In the genomic region with DNA sequence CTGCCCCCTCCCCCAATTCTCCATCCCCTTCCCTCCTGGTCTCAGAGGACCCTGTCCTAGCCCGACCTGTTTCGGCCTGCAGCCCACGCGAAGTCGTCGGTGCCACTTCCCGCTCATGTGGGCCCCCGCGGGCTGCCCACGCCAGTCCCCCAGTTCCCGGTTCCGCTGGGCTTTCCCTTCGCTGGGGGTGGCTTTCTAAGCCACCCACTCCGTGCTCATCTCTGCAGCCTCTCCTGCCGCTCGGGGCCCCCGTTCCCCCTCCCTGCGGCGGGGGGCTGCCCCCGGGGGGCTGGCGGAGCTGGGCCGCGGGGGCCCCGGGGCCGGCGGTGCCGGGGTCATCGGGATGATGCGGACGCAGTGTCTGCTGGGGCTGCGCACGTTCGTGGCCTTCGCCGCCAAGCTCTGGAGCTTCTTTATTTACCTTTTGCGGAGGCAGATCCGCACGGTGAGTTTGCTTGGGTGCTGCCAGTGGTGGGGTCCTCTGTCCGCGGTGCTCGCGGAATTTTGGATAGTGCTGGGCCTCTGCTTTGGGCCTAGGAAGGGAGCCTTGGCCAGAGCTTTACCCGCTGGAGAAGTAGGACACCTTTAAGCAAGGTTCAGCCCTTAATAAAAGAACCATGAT, we compare ENCODE assay signal across 8 mouse cellular contexts. TPM values are rescaled to one million over a fixed set of nuclear protein-coding genes. Genes with fewer than 3 reads are reported as not detected.
A peak's percentile ranks its signal among the peaks of the same experiment; 100 is the strongest.
DNase-seq lines count a peak whose midpoint lies in the region; ATAC-seq and TF ChIP-seq lines count a peak whose summit lies in the region.

Gene Ctdnep1, plus strand, starts transcription at position 16 of the 622 bp plus-strand sequence.

- no peaks in the 10 kb centered on the region for H3K9me3 ChIP-seq in heart, embryonic 16.5 days (replicated peaks; ENCODE audit: control insufficient read depth, low read length)
- no peaks in the 10 kb centered on the region for H3K9me3 ChIP-seq in midbrain, embryonic 13.5 days

- no peak for TF ChIP-seq CTCF in embryonic fibroblast, embryonic 13.5 days (IDR thresholded peaks at IDR 0.05; ENCODE audit: borderline replicate concordance, insufficient read depth, low read length)

- no peaks in the 10 kb centered on the region for H3K27me3 ChIP-seq in heart, embryonic 16.5 days (ENCODE audit: control insufficient read depth, insufficient read depth, low read length)
- H3K27me3 ChIP-seq in midbrain, embryonic 13.5 days: no peaks in the 10 kb centered on the region

- peak within 1 kb of the TSS; percentile 91 for H3K27ac ChIP-seq in embryonic fibroblast, embryonic 13.5 days (ENCODE audit: insufficient read depth, low read length)
- peak within 1 kb of the TSS; percentile 100 for H3K27ac ChIP-seq in heart, embryonic 16.5 days (ENCODE audit: low read length)
- peak within 1 kb of the TSS; percentile 99 for H3K27ac ChIP-seq in midbrain, embryonic 13.5 days

- DNase-seq in layer of hippocampus, adult 18-20 months (ENCODE audit: low spot score in 2 of 2): no peak
- DNase-seq in layer of hippocampus, adult 9-11 months: no peak
- peak; percentile 27 for DNase-seq in Muller cell, postnatal 12 days (ENCODE audit: inconsistent ontology term)
- DNase-seq in left cerebral cortex, postnatal 14 days (ENCODE audit: low spot score in 2 of 2): no peak
- DNase-seq in urinary bladder, postnatal 25 days (ENCODE audit: low spot score): no peak

- WGBS in heart, embryonic 16.5 days: under 1% methylated on average over 39 of the region's 43 CpGs
- under 1% methylated on average over 41 of the region's 43 CpGs for WGBS in midbrain, embryonic 13.5 days

- peak within 1 kb of the TSS; percentile 89 for H3K4me2 ChIP-seq in heart, embryonic 16.5 days (ENCODE audit: low read depth, low read length)
- peak within 1 kb of the TSS; percentile 84 for H3K4me2 ChIP-seq in midbrain, embryonic 13.5 days (replicated peaks)

- H3K4me3 ChIP-seq in embryonic fibroblast, embryonic 13.5 days (ENCODE audit: insufficient read depth, low read length): peak within 1 kb of the TSS; percentile 98
- peak within 1 kb of the TSS; percentile 98 for H3K4me3 ChIP-seq in heart, embryonic 16.5 days (ENCODE audit: low read length)
- H3K4me3 ChIP-seq in midbrain, embryonic 13.5 days (replicated peaks): peak within 1 kb of the TSS; percentile 100

- peaks cover 27% of the 10 kb centered on the region for H3K36me3 ChIP-seq in heart, embryonic 16.5 days (ENCODE audit: control insufficient read depth, insufficient read depth)
- H3K36me3 ChIP-seq in midbrain, embryonic 13.5 days: peaks cover 41% of the 10 kb centered on the region

- peak within 1 kb of the TSS; percentile 95 for H3K9ac ChIP-seq in heart, embryonic 16.5 days (ENCODE audit: low read length)
- peak within 1 kb of the TSS; percentile 99 for H3K9ac ChIP-seq in midbrain, embryonic 13.5 days (replicated peaks)

- no peaks in the 10 kb centered on the region for H3K4me1 ChIP-seq in embryonic fibroblast, embryonic 13.5 days (ENCODE audit: control insufficient read depth, insufficient read depth, low read length)
- peaks cover 28% of the 10 kb centered on the region for H3K4me1 ChIP-seq in heart, embryonic 16.5 days (ENCODE audit: control insufficient read depth, insufficient read depth, low read length)
- H3K4me1 ChIP-seq in midbrain, embryonic 13.5 days (replicated peaks): peaks cover 38% of the 10 kb centered on the region

- intact Hi-C loops in left cerebral cortex, postnatal 14 days (cut with DNase I): no loop called here

- no peak for ATAC-seq in heart, embryonic 16.5 days (replicated peaks; ENCODE audit: extremely low read depth, insufficient read depth, low FRiP score)
- ATAC-seq in midbrain, embryonic 13.5 days: peak; percentile 72

- no peak; the same call in 1 of the 2 replicates for TF ChIP-seq POLR2A in embryonic fibroblast, embryonic 13.5 days (IDR thresholded peaks at IDR 0.05; ENCODE audit: low read depth, low read length)

RNA-seq across cellular contexts. Expression of gene Ctdnep1, which starts in this region (rescaled TPM):
- 100 to 1,000 TPM; 110 to 111 TPM for total RNA-seq in layer of hippocampus, adult 18-20 months (2021)
- polyA plus RNA-seq in embryonic fibroblast, embryonic 13.5 days (2011; ENCODE audit: insufficient read length, low read depth, missing spikeins): 140 and 171 TPM in 2 replicates
- 23.9 and 25.0 TPM in 2 replicates for polyA plus RNA-seq in heart, embryonic 16.5 days (2015; fragmentation: Nextera tagmentation; extraction: Ambion mirVana)
- total RNA-seq in left cerebral cortex, postnatal 14 days (2021): 100 to 1,000 TPM; 115 TPM
- 22.9 and 23.8 TPM in 2 replicates for polyA plus RNA-seq in midbrain, embryonic 13.5 days (2015; fragmentation: Nextera tagmentation; extraction: Ambion mirVana)
